Mouse (Mus musculus) lung, postnatal 0 days (tissue): Measurements from ENCODE around the gene Gucy2c.

Experiments
- CTCF ChIP-seq: IDR thresholded peaks from 2 replicates; pipeline ENCODE4 v1.5.1; 2016; ENCODE audit warnings: antibody characterized with exemption, mild to moderate bottlenecking
- EP300 ChIP-seq: IDR thresholded peaks from 2 replicates; pipeline ENCODE4 v1.6.1; 2016; ENCODE audit warnings: antibody characterized with exemption, mild to moderate bottlenecking, control low read depth

- TF ChIP-seq EP300 (no peak), CTCF (no peak)
Observed at GRCm38 (mm10) chr6:136647455-136647861, 134.1 kb downstream of the Gucy2c start.
